9 mouse cellular contexts compared by ENCODE assay signal in the genomic region with DNA sequence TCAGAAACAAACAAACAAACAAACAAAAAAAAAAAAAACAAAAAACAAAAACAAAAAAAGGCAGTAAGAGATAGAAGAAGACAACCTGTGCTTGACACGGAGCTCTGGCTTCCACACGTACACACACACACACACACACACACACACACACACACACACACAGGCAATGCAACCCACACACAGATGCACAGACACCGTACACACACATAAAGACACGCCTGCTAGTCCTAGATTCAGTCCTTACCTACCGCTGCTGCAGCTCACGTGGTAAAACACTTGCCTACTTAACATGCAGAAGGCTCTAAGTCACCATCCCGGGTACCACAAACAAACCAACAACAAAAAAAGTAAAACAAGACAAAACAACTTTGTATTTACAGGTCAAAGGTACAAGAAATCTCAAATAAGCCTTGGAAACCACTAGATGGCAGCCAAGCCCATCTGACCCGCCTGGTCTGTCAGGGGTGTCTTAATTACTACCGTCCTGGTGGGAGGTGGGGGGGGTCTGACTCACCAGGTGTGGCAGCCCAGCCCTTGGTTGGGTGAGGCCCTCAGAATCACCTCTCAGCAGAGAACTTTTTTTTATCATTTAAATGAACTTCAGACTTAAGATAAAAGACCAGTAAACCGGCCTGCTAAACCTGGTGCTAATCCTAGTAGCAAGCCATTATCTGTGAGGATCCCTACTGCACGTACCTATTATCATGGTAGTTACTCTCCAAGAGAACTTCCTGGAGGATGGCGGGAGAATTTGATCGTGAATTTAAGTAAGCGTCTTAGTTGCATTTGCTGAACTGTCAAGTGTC. TPM values are rescaled to one million over a fixed set of nuclear protein-coding genes. Genes with fewer than 3 reads are reported as not detected.
DNase-seq lines count a peak whose midpoint lies in the region; ATAC-seq and TF ChIP-seq lines count a peak whose summit lies in the region.
"Had no signal": no experiment of that assay in that cellular context is flagged by ENCODE, and none has a peak within 500 bp of the region (broad histone marks: within the 10 kb centered on the region; RNA-seq: fewer than 3 reads in every experiment).

No protein-coding gene starts in this region.

- no peak for TF ChIP-seq POLR2A in cortical plate, adult 2 months (IDR thresholded peaks at IDR 0.05; ENCODE audit: extremely low read depth, insufficient read depth, low read length)

- H3K9ac ChIP-seq in kidney, embryonic 16.5 days (replicated peaks; ENCODE audit: low read length): no peak overlapping the region
- no peak overlapping the region for H3K9ac ChIP-seq in forebrain, embryonic 15.5 days (replicated peaks)
- H3K9ac ChIP-seq: embryonic facial prominence, embryonic 13.5 days had no signal

- H3K27me3 ChIP-seq in kidney, embryonic 16.5 days (ENCODE audit: insufficient read depth, low read length): no peaks in the 10 kb centered on the region
- peaks cover 10% of the 10 kb centered on the region for H3K27me3 ChIP-seq in limb, embryonic 10.5 days (ENCODE audit: low read depth, poor library complexity, severe bottlenecking)
- no peaks in the 10 kb centered on the region for H3K27me3 ChIP-seq in forebrain, embryonic 15.5 days

- H3K4me3 ChIP-seq in kidney, embryonic 16.5 days (ENCODE audit: low read length): no peak overlapping the region
- no peak overlapping the region for H3K4me3 ChIP-seq in cortical plate, adult 2 months (ENCODE audit: insufficient read depth, low read length)
- H3K4me3 ChIP-seq in limb, embryonic 10.5 days: no peak overlapping the region
- no peak overlapping the region for H3K4me3 ChIP-seq in forebrain, embryonic 15.5 days
- H3K4me3 ChIP-seq: embryonic facial prominence, embryonic 13.5 days had no signal

- H3K4me1 ChIP-seq in kidney, embryonic 16.5 days (ENCODE audit: insufficient read depth, low read length): no peaks in the 10 kb centered on the region; the same call in 1 of the 2 replicates
- no peaks in the 10 kb centered on the region for H3K4me1 ChIP-seq in cortical plate, adult 2 months (ENCODE audit: control insufficient read depth, insufficient read depth, low read length)
- peaks cover 8% of the 10 kb centered on the region for H3K4me1 ChIP-seq in limb, embryonic 10.5 days
- peaks cover 6% of the 10 kb centered on the region for H3K4me1 ChIP-seq in forebrain, embryonic 15.5 days

- H3K27ac ChIP-seq in kidney, embryonic 16.5 days (ENCODE audit: low read length): no peak overlapping the region
- H3K27ac ChIP-seq in cortical plate, adult 2 months (ENCODE audit: insufficient read depth, low read length): no peak overlapping the region
- no peak overlapping the region for H3K27ac ChIP-seq in limb, embryonic 10.5 days
- H3K27ac ChIP-seq in forebrain, embryonic 15.5 days (replicated peaks): no peak overlapping the region
- H3K27ac ChIP-seq: embryonic facial prominence, embryonic 13.5 days had no signal

- DNase-seq in kidney, adult 9 months: peak; percentile 34
- peak; percentile 97 for DNase-seq in ES-CJ7 (ENCODE audit: low read depth, low spot score)
- peak; percentile 54 for DNase-seq in limb, embryonic 10.5 days (ENCODE audit: low spot score)
- DNase-seq in thymus, postnatal 25 days: peak; percentile 41
- DNase-seq in layer of hippocampus, postnatal 36 days: no peak

- no peak for ATAC-seq in kidney, embryonic 16.5 days (ENCODE audit: low FRiP score, low TSS enrichment)
- no peak for ATAC-seq in forebrain, embryonic 15.5 days (replicated peaks)

- TF ChIP-seq CTCF in cortical plate, adult 2 months (IDR thresholded peaks at IDR 0.05; ENCODE audit: extremely low read depth, insufficient read depth, low read length): peak; percentile 64

- H3K9me3 ChIP-seq in kidney, embryonic 16.5 days (ENCODE audit: low read length): no peaks in the 10 kb centered on the region
- no peaks in the 10 kb centered on the region for H3K9me3 ChIP-seq in limb, embryonic 10.5 days (replicated peaks)
- H3K9me3 ChIP-seq in forebrain, embryonic 15.5 days: no peaks in the 10 kb centered on the region
- H3K9me3 ChIP-seq: embryonic facial prominence, embryonic 13.5 days had no signal

- WGBS in kidney, embryonic 16.5 days: 23% methylated on average over 14 of the region's 14 CpGs
- WGBS in limb, embryonic 10.5 days: 17% methylated on average over 14 of the region's 14 CpGs
- 18% methylated on average over 14 of the region's 14 CpGs for WGBS in forebrain, embryonic 15.5 days

- no peak overlapping the region for H3K4me2 ChIP-seq in kidney, embryonic 16.5 days (replicated peaks; ENCODE audit: low read depth, low read length)
- H3K4me2 ChIP-seq in forebrain, embryonic 15.5 days (replicated peaks): no peak overlapping the region
- H3K4me2 ChIP-seq: embryonic facial prominence, embryonic 13.5 days had no signal

- H3K36me3 ChIP-seq in kidney, embryonic 16.5 days (ENCODE audit: insufficient read depth, low read length): no peaks in the 10 kb centered on the region
- H3K36me3 ChIP-seq in limb, embryonic 10.5 days: no peaks in the 10 kb centered on the region
- no peaks in the 10 kb centered on the region for H3K36me3 ChIP-seq in forebrain, embryonic 15.5 days
- H3K36me3 ChIP-seq: embryonic facial prominence, embryonic 13.5 days had no signal

RNA-seq across cellular contexts. Expression of gene Foxo1, which starts 14.3 kb away (rescaled TPM):
- polyA plus RNA-seq in kidney, embryonic 16.5 days (2015; fragmentation: Nextera tagmentation; extraction: Ambion mirVana): 5.9 and 6.5 TPM in 2 replicates
- polyA plus RNA-seq in cortical plate, adult 2 months (2012; rRNA removed): 6.7 and 8.5 TPM in 2 replicates
- 3.5 and 4.6 TPM in 2 replicates for polyA plus RNA-seq in limb, embryonic 10.5 days (2016; fragmentation: Nextera tagmentation; extraction: Ambion mirVana)
- total RNA-seq in layer of hippocampus, postnatal 36 days (2021): 10 to 100 TPM; 21.7 to 24.2 TPM
- 3.6 and 3.8 TPM in 2 replicates for polyA plus RNA-seq in forebrain, embryonic 15.5 days (2015; fragmentation: Nextera tagmentation; extraction: Ambion mirVana)

Comparison
In these comparisons a context has a peak if more than half of its experiments do, and no peak if none do; other contexts are left out.
1. DNase-seq: peak in kidney, adult 9 months (single experiment), ES-CJ7 (single experiment), limb, embryonic 10.5 days (single experiment) and thymus, postnatal 25 days (single experiment); none in layer of hippocampus, postnatal 36 days (0 of 2).